Mouse (Mus musculus): ENCODE measurements around the gene Sf3a1.

GRCm38 (mm10) chr11:4190677-4191076, 30.5 kb downstream of the Sf3a1 start:
- TF ChIP-seq CTCF (IDR thresholded peaks at IDR 0.05; ENCODE audit: borderline replicate concordance, insufficient read depth, low read depth, low read length): no peak
- no peak for TF ChIP-seq POLR2A (IDR thresholded peaks at IDR 0.05; ENCODE audit: borderline replicate concordance, insufficient read depth, low read length)

All from cerebellum, adult 2 months (tissue).